Mouse (Mus musculus): ENCODE measurements around the gene Cdc42bpb. TPM values are rescaled to one million over a fixed set of nuclear protein-coding genes. Genes with fewer than 3 reads are reported as not detected.

The Cdc42bpb gene
- polyA plus RNA-seq, 1 experiment from 2014 or later, result 39.9 TPM

DNA sequence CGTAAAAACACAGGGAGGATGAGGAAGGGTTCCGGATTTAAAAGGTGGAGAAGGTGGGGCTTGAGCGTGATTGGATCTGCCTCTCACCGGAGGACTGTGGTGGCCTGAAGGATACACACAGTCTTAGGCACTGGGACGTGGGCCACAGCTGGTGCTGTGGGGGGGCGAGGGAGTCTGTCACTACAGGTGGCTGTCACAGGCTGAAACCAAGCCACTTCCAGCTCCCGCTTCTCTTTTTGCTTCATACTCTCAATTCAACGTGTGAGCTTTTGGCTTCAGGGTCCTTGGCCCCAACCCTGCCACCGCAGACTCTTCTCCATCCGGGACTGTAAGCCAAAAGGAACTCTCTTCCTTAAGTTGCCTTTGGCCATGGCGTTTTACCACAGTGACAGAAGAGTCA, 45.1 kb downstream of the Cdc42bpb start:
- H3K4me1 ChIP-seq (replicated peaks; ENCODE audit: control insufficient read depth, insufficient read depth, low read length), result peaks cover 9% of the 10 kb centered on the region
- no peak overlapping the region for H3K4me3 ChIP-seq (replicated peaks; ENCODE audit: low read length)
- H3K4me2 ChIP-seq (ENCODE audit: low read length), result no peak overlapping the region
- no peaks in the 10 kb centered on the region for H3K27me3 ChIP-seq (replicated peaks; ENCODE audit: control insufficient read depth, insufficient read depth, low read length)
- H3K36me3 ChIP-seq (ENCODE audit: control insufficient read depth, insufficient read depth), result peaks cover 13% of the 10 kb centered on the region; the same call in 1 of the 2 replicates
- no peak for ATAC-seq
- no peaks in the 10 kb centered on the region for H3K9me3 ChIP-seq (ENCODE audit: control insufficient read depth, low read length)
- H3K27ac ChIP-seq (ENCODE audit: low read length), result no peak overlapping the region
- no peak overlapping the region for H3K9ac ChIP-seq (replicated peaks; ENCODE audit: low read depth, low read length)
- WGBS, result 86% methylated on average over 11 of the region's 11 CpGs

DNA sequence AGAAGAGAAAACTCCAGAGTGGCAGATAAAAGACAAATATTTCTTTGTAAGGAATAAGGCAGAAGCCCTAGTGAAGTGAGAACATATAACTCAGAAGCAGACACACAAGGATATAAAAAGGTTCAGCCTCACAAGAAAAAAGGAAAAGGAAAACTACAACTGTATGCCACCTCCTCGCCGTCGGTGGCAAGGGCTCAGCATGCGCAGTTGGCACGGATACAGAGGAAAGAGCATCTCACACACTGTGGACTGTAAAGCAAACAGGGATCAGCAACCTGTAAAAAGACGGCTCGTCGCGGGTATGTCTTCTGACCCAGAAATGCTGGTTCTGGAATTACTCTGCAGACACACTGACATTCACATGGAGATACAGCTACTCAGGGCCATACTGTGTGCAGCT, 45.9 kb downstream of the Cdc42bpb start:
- no peak overlapping the region for H3K4me3 ChIP-seq (replicated peaks; ENCODE audit: low read length)
- H3K9me3 ChIP-seq (ENCODE audit: control insufficient read depth, low read length), result no peaks in the 10 kb centered on the region
- no peak overlapping the region for H3K27ac ChIP-seq (ENCODE audit: low read length)
- WGBS, result 85% methylated on average over 9 of the region's 9 CpGs
- H3K9ac ChIP-seq (replicated peaks; ENCODE audit: low read depth, low read length), result no peak overlapping the region
- no peak for ATAC-seq
- peaks cover 9% of the 10 kb centered on the region for H3K4me1 ChIP-seq (replicated peaks; ENCODE audit: control insufficient read depth, insufficient read depth, low read length)
- no peaks in the 10 kb centered on the region for H3K27me3 ChIP-seq (replicated peaks; ENCODE audit: control insufficient read depth, insufficient read depth, low read length)
- no peak overlapping the region for H3K4me2 ChIP-seq (ENCODE audit: low read length)
- peaks cover 11% of the 10 kb centered on the region; the same call in 1 of the 2 replicates for H3K36me3 ChIP-seq (ENCODE audit: control insufficient read depth, insufficient read depth)

DNA sequence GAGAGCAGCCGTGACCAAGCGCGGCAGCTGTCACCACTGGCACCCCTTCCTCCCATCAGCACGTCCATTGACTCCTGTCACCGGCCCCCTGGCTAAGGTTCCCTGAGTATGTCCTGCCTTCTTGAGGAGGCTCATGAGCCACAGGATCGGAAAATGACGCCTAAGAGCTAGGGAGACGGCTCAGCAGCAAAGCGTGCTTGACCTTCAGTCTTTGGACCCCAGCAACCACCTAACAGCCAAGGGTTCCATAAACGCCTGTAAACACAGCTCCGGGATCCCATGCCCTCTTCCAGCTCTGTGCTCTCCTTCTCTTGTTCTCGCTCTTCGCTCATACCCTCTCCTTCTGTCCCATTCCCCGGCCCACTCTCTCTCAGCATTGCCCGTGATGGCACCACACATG, 48.2 kb downstream of the Cdc42bpb start:
- Histone ChIP-seq H3K36me3 (ENCODE audit: control insufficient read depth, insufficient read depth) (peaks cover 11% of the 10 kb centered on the region), H3K9ac (replicated peaks; ENCODE audit: low read depth, low read length) (no peak overlapping the region)
- WGBS, result 97% methylated on average over 15 of the region's 15 CpGs

DNA sequence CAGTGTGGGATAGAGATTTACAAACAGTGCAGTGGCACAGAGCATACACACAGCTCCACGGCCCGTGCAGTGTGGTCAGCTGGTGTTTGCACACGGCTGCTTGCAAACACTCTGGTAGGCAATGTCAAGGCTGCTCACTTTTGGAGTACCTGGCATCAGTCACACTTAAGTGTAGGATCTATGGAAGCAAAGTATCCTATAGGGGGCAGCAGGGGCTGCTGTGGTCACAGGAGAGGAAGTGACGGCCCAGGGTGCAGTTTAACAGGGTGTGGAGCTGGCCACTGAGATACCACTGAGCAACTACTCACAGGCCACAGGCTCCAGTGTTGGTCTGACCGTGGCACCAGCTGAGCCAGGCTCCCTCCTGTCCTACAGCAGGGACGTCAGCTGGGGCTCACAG, 49.2 kb downstream of the Cdc42bpb start:
- Histone ChIP-seq H3K27ac (ENCODE audit: low read length) (no peak overlapping the region), H3K4me2 (ENCODE audit: low read length) (no peak overlapping the region), H3K9me3 (ENCODE audit: control insufficient read depth, low read length) (no peaks in the 10 kb centered on the region), H3K4me3 (replicated peaks; ENCODE audit: low read length) (no peak overlapping the region), H3K4me1 (replicated peaks; ENCODE audit: control insufficient read depth, insufficient read depth, low read length) (peaks cover 5% of the 10 kb centered on the region), H3K36me3 (ENCODE audit: control insufficient read depth, insufficient read depth) (peaks cover 17% of the 10 kb centered on the region), H3K9ac (replicated peaks; ENCODE audit: low read depth, low read length) (no peak overlapping the region), H3K27me3 (replicated peaks; ENCODE audit: control insufficient read depth, insufficient read depth, low read length) (no peaks in the 10 kb centered on the region)
- no peak for ATAC-seq
- WGBS, result 86% methylated on average over 6 of the region's 6 CpGs

More for the DNA sequence above, 48.2 kb downstream of the Cdc42bpb start:
- Histone ChIP-seq H3K27ac (ENCODE audit: low read length) (no peak overlapping the region), H3K4me2 (ENCODE audit: low read length) (no peak overlapping the region), H3K4me3 (replicated peaks; ENCODE audit: low read length) (no peak overlapping the region), H3K4me1 (replicated peaks; ENCODE audit: control insufficient read depth, insufficient read depth, low read length) (peaks cover 9% of the 10 kb centered on the region), H3K9me3 (ENCODE audit: control insufficient read depth, low read length) (no peaks in the 10 kb centered on the region), H3K27me3 (replicated peaks; ENCODE audit: control insufficient read depth, insufficient read depth, low read length) (no peaks in the 10 kb centered on the region)
- no peak for ATAC-seq

GRCm38 (mm10) chr12:111325744-111326424, 51.6 kb downstream of the Cdc42bpb start:
- Histone ChIP-seq H3K4me3 (replicated peaks; ENCODE audit: low read length) (no peak overlapping the region), H3K27me3 (replicated peaks; ENCODE audit: control insufficient read depth, insufficient read depth, low read length) (no peaks in the 10 kb centered on the region), H3K4me1 (replicated peaks; ENCODE audit: control insufficient read depth, insufficient read depth, low read length) (no peaks in the 10 kb centered on the region), H3K4me2 (ENCODE audit: low read length) (no peak overlapping the region), H3K36me3 (ENCODE audit: control insufficient read depth, insufficient read depth) (peaks cover 25% of the 10 kb centered on the region), H3K27ac (ENCODE audit: low read length) (no peak overlapping the region), H3K9me3 (ENCODE audit: control insufficient read depth, low read length) (no peaks in the 10 kb centered on the region), H3K9ac (replicated peaks; ENCODE audit: low read depth, low read length) (no peak overlapping the region)
- 92% methylated on average over 18 of the region's 18 CpGs for WGBS
- ATAC-seq, result no peak

DNA sequence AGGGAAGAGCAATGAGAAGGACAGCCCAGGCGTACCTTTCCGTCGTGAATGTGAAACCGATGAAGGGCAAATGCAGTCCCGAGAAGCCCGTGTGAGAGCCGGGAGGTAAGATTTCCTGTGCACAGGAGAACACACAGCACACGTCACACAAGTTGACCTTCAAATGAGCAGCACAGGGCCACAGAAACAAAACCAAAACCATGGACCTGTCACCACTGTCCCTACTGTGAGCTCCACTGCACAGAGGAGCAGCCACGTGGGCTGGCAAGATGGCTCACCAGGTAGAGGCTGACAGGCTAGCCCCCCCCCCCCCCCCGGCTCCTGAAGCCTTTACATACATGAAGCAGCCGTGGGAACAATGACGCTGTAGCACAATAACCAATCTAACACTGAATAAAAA, 52.6 kb downstream of the Cdc42bpb start:
- Histone ChIP-seq H3K4me3 (replicated peaks; ENCODE audit: low read length) (no peak overlapping the region), H3K9ac (replicated peaks; ENCODE audit: low read depth, low read length) (no peak overlapping the region), H3K9me3 (ENCODE audit: control insufficient read depth, low read length) (no peaks in the 10 kb centered on the region), H3K4me2 (ENCODE audit: low read length) (no peak overlapping the region), H3K36me3 (ENCODE audit: control insufficient read depth, insufficient read depth) (peaks cover 30% of the 10 kb centered on the region), H3K27ac (ENCODE audit: low read length) (no peak overlapping the region), H3K4me1 (replicated peaks; ENCODE audit: control insufficient read depth, insufficient read depth, low read length) (no peaks in the 10 kb centered on the region), H3K27me3 (replicated peaks; ENCODE audit: control insufficient read depth, insufficient read depth, low read length) (no peaks in the 10 kb centered on the region)
- WGBS, result 95% methylated on average over 12 of the region's 12 CpGs
- no peak for ATAC-seq

DNA sequence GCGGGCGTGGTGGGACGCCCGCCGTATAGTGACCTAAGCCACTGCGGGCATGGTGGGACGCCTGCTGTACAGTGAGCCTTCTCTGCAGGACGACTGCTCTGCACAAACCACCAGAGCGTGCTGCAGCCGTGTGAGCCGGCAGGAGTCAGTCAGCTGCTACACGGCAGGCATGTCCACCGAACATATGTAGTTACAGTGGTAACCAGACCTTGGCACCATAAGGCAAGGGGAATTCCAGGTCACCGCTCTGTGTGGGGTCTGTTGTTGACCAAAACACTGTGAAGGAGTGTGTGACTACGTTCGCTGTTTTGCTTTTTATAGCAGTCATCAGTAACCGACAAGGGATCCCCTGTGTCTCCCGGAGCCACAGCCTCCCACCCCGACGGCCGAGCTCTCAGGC, 53.0 kb downstream of the Cdc42bpb start:
- peaks cover 31% of the 10 kb centered on the region for H3K36me3 ChIP-seq (ENCODE audit: control insufficient read depth, insufficient read depth)
- no peak overlapping the region for H3K4me3 ChIP-seq (replicated peaks; ENCODE audit: low read length)
- H3K27me3 ChIP-seq (replicated peaks; ENCODE audit: control insufficient read depth, insufficient read depth, low read length), result no peaks in the 10 kb centered on the region
- H3K27ac ChIP-seq (ENCODE audit: low read length), result no peak overlapping the region
- H3K4me1 ChIP-seq (replicated peaks; ENCODE audit: control insufficient read depth, insufficient read depth, low read length), result no peaks in the 10 kb centered on the region
- no peak for ATAC-seq
- 96% methylated on average over 21 of the region's 21 CpGs for WGBS
- H3K9ac ChIP-seq (replicated peaks; ENCODE audit: low read depth, low read length), result no peak overlapping the region
- H3K9me3 ChIP-seq (ENCODE audit: control insufficient read depth, low read length), result no peaks in the 10 kb centered on the region
- H3K4me2 ChIP-seq (ENCODE audit: low read length), result no peak overlapping the region

DNA sequence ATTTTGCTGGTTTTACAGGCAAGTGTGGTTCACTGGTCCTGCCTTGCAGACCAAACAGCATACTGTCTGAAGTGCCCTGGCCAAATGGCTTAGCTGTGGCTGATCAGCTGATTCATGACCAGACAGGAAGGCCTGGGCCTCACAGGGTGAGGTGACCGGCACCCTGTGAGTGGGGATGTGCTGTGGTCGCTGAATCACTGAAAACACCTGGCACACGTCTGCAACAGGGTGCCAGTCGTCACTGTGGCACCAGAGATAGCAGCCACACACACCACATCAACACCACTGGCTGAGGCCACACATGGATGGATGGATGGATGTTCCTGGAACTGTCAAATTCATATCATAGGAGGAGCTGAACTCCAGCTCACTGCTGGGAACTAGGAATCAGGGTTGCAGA, 54.1 kb downstream of the Cdc42bpb start:
- Histone ChIP-seq H3K4me3 (replicated peaks; ENCODE audit: low read length) (no peak overlapping the region), H3K9me3 (ENCODE audit: control insufficient read depth, low read length) (no peaks in the 10 kb centered on the region), H3K27ac (ENCODE audit: low read length) (no peak overlapping the region), H3K4me2 (ENCODE audit: low read length) (no peak overlapping the region), H3K36me3 (ENCODE audit: control insufficient read depth, insufficient read depth) (peaks cover 38% of the 10 kb centered on the region), H3K9ac (replicated peaks; ENCODE audit: low read depth, low read length) (no peak overlapping the region), H3K27me3 (replicated peaks; ENCODE audit: control insufficient read depth, insufficient read depth, low read length) (no peaks in the 10 kb centered on the region), H3K4me1 (replicated peaks; ENCODE audit: control insufficient read depth, insufficient read depth, low read length) (no peaks in the 10 kb centered on the region)
- no peak for ATAC-seq
- WGBS, result 90% methylated on average over 4 of the region's 4 CpGs

DNA sequence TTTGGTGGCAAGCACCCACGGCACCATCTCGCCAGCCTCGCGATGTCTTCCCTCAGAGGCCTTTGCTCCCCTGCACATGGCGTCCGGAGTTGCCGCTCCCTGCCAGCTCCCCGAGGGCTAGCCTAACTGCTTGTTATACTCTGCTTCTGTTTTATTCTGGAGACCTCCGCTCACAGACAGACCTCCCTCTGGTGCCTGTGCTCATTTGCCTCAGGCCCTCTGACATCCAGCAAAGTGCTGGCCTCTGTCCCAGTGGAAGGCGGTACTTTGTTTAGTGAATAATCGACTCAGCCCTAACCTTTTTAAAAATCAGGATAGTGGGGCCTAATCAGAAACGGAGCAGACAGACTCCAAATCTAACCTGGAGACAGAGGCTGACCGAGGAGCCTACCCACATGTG, 55.7 kb downstream of the Cdc42bpb start:
- 55% methylated on average over 13 of the region's 13 CpGs for WGBS

DNA sequence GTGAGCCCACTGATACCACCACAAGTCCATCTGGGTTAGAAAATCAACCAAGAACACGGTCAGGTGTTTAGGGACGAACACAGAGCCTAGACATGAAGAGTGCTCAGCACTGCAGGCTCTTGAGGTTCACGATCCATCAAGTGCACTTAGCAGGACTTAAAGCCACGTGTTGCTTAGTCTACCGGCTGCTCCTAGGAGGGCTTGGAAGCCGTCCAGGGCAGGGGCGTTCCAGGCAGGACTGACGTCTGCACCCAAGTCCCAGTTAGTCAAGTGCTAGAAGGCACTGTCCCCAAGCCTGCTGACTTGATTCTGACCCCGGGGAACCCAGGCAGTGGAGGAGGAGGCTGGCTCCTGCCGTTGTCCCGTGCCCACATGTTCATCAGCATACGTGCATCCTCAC, 57.0 kb downstream of the Cdc42bpb start:
- Histone ChIP-seq H3K4me3 (replicated peaks; ENCODE audit: low read length) (no peak overlapping the region), H3K27ac (ENCODE audit: low read length) (no peak overlapping the region), H3K27me3 (replicated peaks; ENCODE audit: control insufficient read depth, insufficient read depth, low read length) (no peaks in the 10 kb centered on the region), H3K9me3 (ENCODE audit: control insufficient read depth, low read length) (no peaks in the 10 kb centered on the region), H3K9ac (replicated peaks; ENCODE audit: low read depth, low read length) (no peak overlapping the region), H3K4me2 (ENCODE audit: low read length) (no peak overlapping the region), H3K4me1 (replicated peaks; ENCODE audit: control insufficient read depth, insufficient read depth, low read length) (no peaks in the 10 kb centered on the region), H3K36me3 (ENCODE audit: control insufficient read depth, insufficient read depth) (peaks cover 54% of the 10 kb centered on the region)
- 72% methylated on average over 12 of the region's 12 CpGs for WGBS
- ATAC-seq, result no peak

More for the DNA sequence above, 55.7 kb downstream of the Cdc42bpb start:
- H3K36me3 ChIP-seq (ENCODE audit: control insufficient read depth, insufficient read depth), result peaks cover 53% of the 10 kb centered on the region
- no peaks in the 10 kb centered on the region for H3K4me1 ChIP-seq (replicated peaks; ENCODE audit: control insufficient read depth, insufficient read depth, low read length)
- no peaks in the 10 kb centered on the region for H3K27me3 ChIP-seq (replicated peaks; ENCODE audit: control insufficient read depth, insufficient read depth, low read length)
- no peak overlapping the region for H3K27ac ChIP-seq (ENCODE audit: low read length)
- no peak overlapping the region for H3K9ac ChIP-seq (replicated peaks; ENCODE audit: low read depth, low read length)
- no peak overlapping the region for H3K4me3 ChIP-seq (replicated peaks; ENCODE audit: low read length)
- H3K9me3 ChIP-seq (ENCODE audit: control insufficient read depth, low read length), result no peaks in the 10 kb centered on the region
- H3K4me2 ChIP-seq (ENCODE audit: low read length), result no peak overlapping the region
- peak; percentile 47; the same call in 1 of the 2 replicates for ATAC-seq

Measured in forebrain, embryonic 16.5 days (tissue).